Mouse (Mus musculus): Measurements from ENCODE around the gene Hivep2. TPM values are rescaled to one million over a fixed set of nuclear protein-coding genes. Genes with fewer than 3 reads are reported as not detected.

Hivep2 gene
- polyA plus RNA-seq, 1 experiment from 2014 or later = 8.8 TPM

- ChIA-PET CTCF (interaction anchor here (1.3 to 1.6 kb wide), 3 partner anchors 15 to 84 kb away, joined by 3 to 4 read pairs (median 3); no protein-coding TSS in a partner anchor), POLR2A (interaction anchor here (0.8 kb wide), 1 partner anchor 510 kb away, joined by 4 read pairs; no protein-coding TSS in a partner anchor)
- in situ Hi-C loops (cut with MboI; ENCODE audit: low pct_unique_long_range_greater_than_20kb) = loop anchor here (5.0 kb wide), 1 partner anchor 89 kb away; the partner anchor contains the start of gene Hivep2
- H3K27me3 ChIP-seq = no peaks in the 10 kb centered on the region
- no peak for TF ChIP-seq CTCF (IDR thresholded peaks at IDR 0.05)
- DNase-seq (ENCODE audit: low read depth, low spot score) = no peak
- no peak for ATAC-seq
Measured at GRCm38 (mm10) chr10:14056057-14056456, 90.2 kb downstream of the Hivep2 start.

- H3K27me3 ChIP-seq = no peaks in the 10 kb centered on the region
- no peak for DNase-seq (ENCODE audit: low read depth, low spot score)
- ChIA-PET CTCF (interaction anchor here (1.2 to 1.3 kb wide), 2 partner anchors 16 to 37 kb away, joined by 3 read pairs; no protein-coding TSS in a partner anchor), POLR2A (interaction anchor here (0.8 kb wide), 1 partner anchor 511 kb away, joined by 4 read pairs; no protein-coding TSS in a partner anchor)
- in situ Hi-C loops (cut with MboI; ENCODE audit: low pct_unique_long_range_greater_than_20kb) = loop anchor here (5.0 kb wide), 1 partner anchor 90 kb away; the partner anchor contains the start of gene Hivep2
- ATAC-seq = peak; percentile 40
- TF ChIP-seq CTCF (IDR thresholded peaks at IDR 0.05) = no peak
Measured at GRCm38 (mm10) chr10:14056584-14057451, 90.9 kb downstream of the Hivep2 start.

GRCm38 (mm10) chr10:14057841-14058605 lies 92.1 kb downstream of the Hivep2 start:
- no peak for TF ChIP-seq CTCF (IDR thresholded peaks at IDR 0.05)
- CTCF ChIA-PET = interaction anchor here (1.2 to 1.5 kb wide), 2 partner anchors 17 to 24 kb away, joined by 3 read pairs; no protein-coding TSS in a partner anchor
- DNase-seq (ENCODE audit: low read depth, low spot score) (no peak), ATAC-seq (no peak)
- in situ Hi-C loops (cut with MboI; ENCODE audit: low pct_unique_long_range_greater_than_20kb) = loop anchor here (5.0 kb wide), 1 partner anchor 91 kb away; the partner anchor contains the start of gene Hivep2
- POLR2A ChIA-PET = no interaction called here
- H3K27me3 ChIP-seq = no peaks in the 10 kb centered on the region

GRCm38 (mm10) chr10:14058742-14059141 lies 92.9 kb downstream of the Hivep2 start:
- POLR2A ChIA-PET = no interaction called here
- ATAC-seq (no peak), DNase-seq (ENCODE audit: low read depth, low spot score) (no peak)
- in situ Hi-C loops (cut with MboI; ENCODE audit: low pct_unique_long_range_greater_than_20kb) = loop anchor here (5.0 kb wide), 1 partner anchor 91 kb away; the partner anchor contains the start of gene Hivep2
- no peak for TF ChIP-seq CTCF (IDR thresholded peaks at IDR 0.05)
- no peaks in the 10 kb centered on the region for H3K27me3 ChIP-seq
- CTCF ChIA-PET = interaction anchor here (1.5 kb wide), 1 partner anchor 25 kb away, joined by 3 read pairs; no protein-coding TSS in a partner anchor

GRCm38 (mm10) chr10:14059581-14059980 lies 93.7 kb downstream of the Hivep2 start:
- no peak for TF ChIP-seq CTCF (IDR thresholded peaks at IDR 0.05)
- no peak for DNase-seq (ENCODE audit: low read depth, low spot score)
- POLR2A ChIA-PET = no interaction called here

GRCm38 (mm10) chr10:14060302-14060701 lies 94.4 kb downstream of the Hivep2 start:
- CTCF ChIA-PET = interaction anchor here (1.2 kb wide), 1 partner anchor 10 kb away, joined by 3 read pairs; no protein-coding TSS in a partner anchor
- POLR2A ChIA-PET = no interaction called here
- DNase-seq (ENCODE audit: low read depth, low spot score) (no peak), ATAC-seq (no peak)
- no peaks in the 10 kb centered on the region for H3K27me3 ChIP-seq
- in situ Hi-C loops (cut with MboI; ENCODE audit: low pct_unique_long_range_greater_than_20kb) = no loop called here
- no peak for TF ChIP-seq CTCF (IDR thresholded peaks at IDR 0.05)

More at GRCm38 (mm10) chr10:14059581-14059980, 93.7 kb downstream of the Hivep2 start:
- ATAC-seq = no peak
- CTCF ChIA-PET = interaction anchor here (1.5 kb wide), 1 partner anchor 25 kb away, joined by 3 read pairs; no protein-coding TSS in a partner anchor
- no peaks in the 10 kb centered on the region for H3K27me3 ChIP-seq
- in situ Hi-C loops (cut with MboI; ENCODE audit: low pct_unique_long_range_greater_than_20kb) = loop anchor here (5.0 kb wide), 1 partner anchor 92 kb away; the partner anchor contains the start of gene Hivep2

- no peak for DNase-seq (ENCODE audit: low read depth, low spot score)
- in situ Hi-C loops (cut with MboI; ENCODE audit: low pct_unique_long_range_greater_than_20kb) = no loop called here
- TF ChIP-seq CTCF (IDR thresholded peaks at IDR 0.05) = no peak
- ChIA-PET CTCF (interaction anchor here (1.1 kb wide), 1 partner anchor 36 kb away, joined by 3 read pairs; no protein-coding TSS in a partner anchor), POLR2A (no interaction called here)
- H3K27me3 ChIP-seq = no peaks in the 10 kb centered on the region
- no peak for ATAC-seq
Measured at GRCm38 (mm10) chr10:14063226-14063625, 97.4 kb downstream of the Hivep2 start.

GRCm38 (mm10) chr10:14064759-14065395 lies 99.0 kb downstream of the Hivep2 start:
- ChIA-PET CTCF (interaction anchor here (1.0 kb wide), 1 partner anchor 11 kb away, joined by 3 read pairs; no protein-coding TSS in a partner anchor), POLR2A (interaction anchor here (0.6 kb wide), 1 partner anchor 26 kb away, joined by 3 read pairs; no protein-coding TSS in a partner anchor)
- no peak for DNase-seq (ENCODE audit: low read depth, low spot score)
- no peaks in the 10 kb centered on the region for H3K27me3 ChIP-seq
- in situ Hi-C loops (cut with MboI; ENCODE audit: low pct_unique_long_range_greater_than_20kb) = no loop called here
- ATAC-seq = no peak
- TF ChIP-seq CTCF (IDR thresholded peaks at IDR 0.05) = no peak

GRCm38 (mm10) chr10:14067802-14068201 lies 101.9 kb downstream of the Hivep2 start:
- no peak for TF ChIP-seq CTCF (IDR thresholded peaks at IDR 0.05)
- ChIA-PET POLR2A (interaction anchor here (0.6 kb wide), 1 partner anchor 33 kb away, joined by 3 read pairs; no protein-coding TSS in a partner anchor), CTCF (no interaction called here)
- H3K27me3 ChIP-seq = no peaks in the 10 kb centered on the region
- no peak for ATAC-seq
- no peak for DNase-seq (ENCODE audit: low read depth, low spot score)
- in situ Hi-C loops (cut with MboI; ENCODE audit: low pct_unique_long_range_greater_than_20kb) = no loop called here
